Mouse (Mus musculus) thymus, postnatal 0 days (tissue): ENCODE measurements at regions not wholly inside any gene's neighbourhood (a gene's known extent, or its start where the extent isn't known, plus 50 kb on each side); places are given as distances from the start of the nearest gene placed in this dataset.
"Not testable (repeated sequence)": the region's sequence is repeated elsewhere in the genome, so short reads cannot be mapped to it uniquely, and the experiment has no call there.

Source experiments
- DNase-seq: peaks from one replicate; pipeline ENCODE4 v3.0.0-alpha.2; 2015; ENCODE audit warnings: low spot score

DNA sequence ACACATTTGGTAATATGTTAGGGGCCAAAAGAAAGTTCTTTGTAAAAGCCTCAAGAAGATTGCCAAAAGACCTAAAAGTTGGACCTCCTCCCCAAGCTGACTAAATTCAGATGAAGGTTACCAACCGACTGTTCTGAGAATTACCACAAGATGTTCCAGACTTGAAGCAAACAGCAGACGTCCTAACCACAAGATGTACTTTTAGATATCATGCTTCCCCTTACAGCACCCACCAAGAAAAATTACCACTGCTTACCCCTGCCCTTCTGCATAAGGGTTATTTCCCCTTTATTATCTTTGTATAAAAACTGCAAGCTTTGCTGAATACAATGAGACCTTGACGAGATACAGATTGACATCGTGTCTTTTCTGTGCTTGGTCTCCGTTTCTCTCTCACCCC lies 121.6 kb upstream of the Cst10 start:
- DNase-seq = peak; percentile 48

DNA sequence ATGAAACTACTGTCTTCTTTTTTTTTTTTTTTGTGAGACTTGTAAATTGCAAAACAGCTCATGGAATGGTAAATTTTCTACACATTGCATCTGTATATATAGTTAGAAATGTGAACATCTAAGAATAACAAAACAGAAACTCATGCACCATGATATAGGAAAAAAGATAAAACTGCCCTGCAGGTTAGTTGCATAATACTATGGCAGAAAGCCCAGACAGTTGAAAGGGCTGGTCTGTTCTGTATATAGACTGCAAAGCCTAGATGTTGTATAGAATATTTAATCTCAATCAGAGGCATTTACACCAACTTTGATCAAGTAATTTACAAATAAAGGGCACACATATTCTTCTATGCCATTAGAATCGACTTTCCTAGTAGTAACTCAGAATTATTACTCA lies 120.7 kb upstream of the Cst10 start:
- no peak for DNase-seq

DNA sequence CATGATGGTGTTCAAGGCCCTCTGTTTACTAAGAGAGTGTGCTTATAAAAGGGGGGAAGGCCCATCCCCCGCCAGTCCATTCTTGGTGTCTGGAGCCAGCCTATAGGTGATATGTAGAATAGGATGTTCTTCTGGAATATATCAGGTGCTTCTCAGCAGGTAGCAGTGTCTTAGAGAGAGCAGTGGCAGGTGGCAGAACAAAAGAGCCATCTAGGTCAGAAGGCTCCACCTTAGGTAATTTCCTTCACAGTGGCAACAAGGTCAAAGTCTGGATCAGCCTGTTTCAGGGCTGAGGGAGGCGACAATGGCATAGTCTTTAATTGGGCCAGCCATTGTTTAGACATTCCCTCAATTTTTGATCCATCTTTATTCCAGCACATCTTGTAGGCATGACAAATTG lies 107.9 kb upstream of the Cst10 start:
- DNase-seq = not testable (repeated sequence)

DNA sequence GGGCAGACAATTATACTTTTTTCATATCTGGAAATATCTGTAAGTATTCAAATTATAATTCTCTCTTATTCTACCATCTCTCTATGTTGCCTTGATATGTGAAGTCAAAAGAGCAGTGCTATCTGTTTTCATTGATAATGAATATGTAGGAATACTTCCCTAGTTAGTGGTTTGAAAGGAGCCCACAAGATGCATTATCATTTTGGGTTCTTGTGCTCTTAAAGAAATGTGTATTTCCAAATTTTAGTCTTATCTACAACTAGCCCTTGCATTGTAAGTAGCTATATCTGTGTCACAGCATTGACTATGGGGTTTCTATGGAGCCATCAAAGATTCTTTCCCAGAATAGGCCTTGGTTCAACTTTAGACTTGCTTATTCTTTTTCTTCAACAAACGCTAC lies 99.3 kb upstream of the Cst10 start:
- DNase-seq = no peak

DNA sequence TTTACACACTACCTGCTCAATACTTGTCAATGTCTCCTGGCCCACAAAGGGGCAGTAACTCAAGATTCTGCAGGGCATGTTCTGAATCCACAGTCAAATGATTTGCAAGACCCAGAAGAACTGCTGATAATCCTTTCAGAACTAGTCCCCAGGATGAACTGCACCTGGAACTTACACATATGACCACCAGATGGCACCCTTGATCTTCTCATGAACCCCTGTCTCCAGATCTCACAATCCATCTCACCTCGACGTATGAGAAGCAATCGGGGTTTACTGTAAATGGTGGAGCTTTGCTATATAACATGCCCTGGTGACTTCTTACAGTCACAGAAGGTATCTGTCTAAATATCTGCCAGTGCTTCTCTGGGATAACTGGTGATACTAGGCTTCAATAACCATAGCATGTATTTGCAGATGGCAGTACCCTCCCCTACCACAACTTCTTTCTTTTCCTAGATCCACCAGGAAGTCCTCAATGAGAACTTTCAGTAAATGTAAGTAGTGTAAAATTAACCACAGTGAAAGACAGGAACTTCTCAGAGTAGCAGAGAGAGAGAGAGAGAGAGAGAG lies 54.5 kb upstream of the Cst10 start:
- peak; percentile 67 for DNase-seq
